Mouse (Mus musculus): ENCODE results near the gene Sntg2.

- TF ChIP-seq GATA1 (IDR thresholded peaks at IDR 0.05; ENCODE audit: low read length) = no peak
- no peak for TF ChIP-seq TAL1 (IDR thresholded peaks at IDR 0.05; ENCODE audit: low read length)
Measured at GRCm38 (mm10) chr12:30179623-30180022, 193.6 kb downstream of the Sntg2 start.
